Mouse (Mus musculus) kidney, adult 10 weeks (tissue): ENCODE data around the gene Fam168a. TPM values are rescaled to one million over a fixed set of nuclear protein-coding genes. Genes with fewer than 3 reads are reported as not detected.

Experiments used
- polyA plus RNA-seq: library from polyadenylated mRNA; stranded (reverse); fragments of 350-450 nt; fragmentation: Illumina TruSeq; extraction: RNeasy Lipid Tissue Mini Kit (QIAGEN cat#74804); gene quantifications from one replicate; pipeline ENCODE4 v1.2.3, GENCODE M21; 2014; ENCODE audit warnings: low read depth, low replicate concordance

Gene Fam168a
- polyA plus RNA-seq, result 19.0 TPM

GRCm38 (mm10) chr7:100706143-100706841 is at the start of gene Fam168a:
TSS of gene Fam168a (plus strand) at chr7:100706635.

GRCm38 (mm10) chr7:100662231-100662630 is 44.2 kb upstream of the Fam168a start, which contains the start of gene Plekhb1:
TSS of gene Plekhb1 (minus strand) at chr7:100662414.

GRCm38 (mm10) chr7:100862828-100863638 is 156.6 kb downstream of the Fam168a start, which contains the start of gene Relt:
TSS of gene Relt (minus strand) at chr7:100863446.

Other genes with a start within 250 kb of the Fam168a start
- gene Ucp3, start 233.6 kb upstream of the Fam168a start, polyA plus RNA-seq, result 0.16 TPM
- gene Ucp2, start 213.3 kb upstream of the Fam168a start, polyA plus RNA-seq, result 7.8 TPM
- not detected for gene Dnajb13, start 191.7 kb upstream of the Fam168a start, polyA plus RNA-seq
- gene Coa4, start 169.6 kb upstream of the Fam168a start, polyA plus RNA-seq, result 12.4 TPM
- gene Rab6a, start 99.2 kb upstream of the Fam168a start, polyA plus RNA-seq, result 245 TPM
- gene Mrpl48, start 98.3 kb upstream of the Fam168a start, polyA plus RNA-seq, result 77.5 TPM
- 23.3 TPM for gene Plekhb1, start 44.2 kb upstream of the Fam168a start, polyA plus RNA-seq
- not detected for gene Relt, start 156.8 kb downstream of the Fam168a start, polyA plus RNA-seq
- gene Arhgef17, start 225.5 kb downstream of the Fam168a start, polyA plus RNA-seq, result 1.3 TPM